Mouse (Mus musculus) brain, embryonic 14.5 days (tissue): ENCODE results near the gene St8sia1.

ENCODE experiments used
- CTCF ChIP-seq: fragments of 200-500 bp; IDR thresholded peaks from 2 replicates; pipeline ENCODE4 v1.5.1; 2012; ENCODE audit warnings: inconsistent platforms, mild to moderate bottlenecking, moderate library complexity, borderline replicate concordance; ENCODE audit not compliant: insufficient read depth, insufficient read length; ENCODE audit errors: extremely low read depth
- POLR2A ChIP-seq: fragments of 200-500 bp; IDR thresholded peaks from 2 replicates; pipeline ENCODE4 v1.6.1; 2012; ENCODE audit warnings: mild to moderate bottlenecking, inconsistent platforms, borderline replicate concordance; ENCODE audit not compliant: poor library complexity, insufficient read depth, insufficient read length, severe bottlenecking; ENCODE audit errors: extremely low read depth

GRCm38 (mm10) chr6:142862265-142862664, 102.0 kb downstream of the St8sia1 start:
- TF ChIP-seq CTCF (no peak), POLR2A (no peak)
